ENCODE assay signal across 8 mouse cellular contexts in the genomic region with DNA sequence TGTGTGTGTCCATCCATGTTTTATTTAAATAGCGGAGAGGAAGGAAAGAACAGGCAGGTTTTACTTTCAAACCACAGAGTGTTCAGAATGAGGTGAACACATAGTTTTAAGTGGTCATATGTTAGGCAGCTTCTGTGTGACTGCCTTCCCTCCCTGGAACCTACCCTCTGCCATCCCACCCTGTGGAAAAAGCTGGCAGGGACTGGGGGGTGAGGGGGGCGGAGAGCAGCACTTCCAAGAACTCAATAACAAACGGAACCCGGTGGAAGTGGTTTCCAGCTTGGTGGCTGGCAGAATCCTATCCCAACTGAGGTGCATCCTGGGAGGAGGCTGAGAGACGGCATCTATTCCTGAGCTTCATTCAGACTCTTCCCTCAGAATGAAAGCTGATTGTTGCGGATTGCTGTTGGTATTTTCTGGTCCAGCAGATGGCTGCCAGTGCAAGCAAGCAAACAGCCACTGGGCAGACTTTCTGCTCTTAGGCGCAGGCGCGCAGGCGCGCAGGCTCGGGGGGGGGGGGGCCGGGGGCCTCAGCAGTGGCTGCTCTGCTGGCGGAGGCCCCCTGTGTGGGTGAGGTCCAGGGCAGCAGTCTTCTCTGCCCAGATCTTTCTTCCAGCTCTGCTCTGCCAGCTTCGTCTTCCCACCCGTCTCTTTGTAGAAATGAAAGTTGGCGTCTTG. TPM values are rescaled to one million over a fixed set of nuclear protein-coding genes. Genes with fewer than 3 reads are reported as not detected.
DNase-seq lines count a peak whose midpoint lies in the region; ATAC-seq and TF ChIP-seq lines count a peak whose summit lies in the region.

No protein-coding gene starts in this region.

- peak; percentile 70 for TF ChIP-seq CTCF in layer of hippocampus, adult 2 months (conservative IDR thresholded peaks at IDR 0.05)

- H3K27me3 ChIP-seq in embryonic facial prominence, embryonic 12.5 days = no peaks in the 10 kb centered on the region
- no peaks in the 10 kb centered on the region for H3K27me3 ChIP-seq in hindbrain, embryonic 10.5 days (ENCODE audit: insufficient read depth, poor library complexity, severe bottlenecking)
- H3K27me3 ChIP-seq in lung, embryonic 15.5 days = no peaks in the 10 kb centered on the region

- no peaks in the 10 kb centered on the region for H3K36me3 ChIP-seq in embryonic facial prominence, embryonic 12.5 days
- no peaks in the 10 kb centered on the region for H3K36me3 ChIP-seq in hindbrain, embryonic 10.5 days
- H3K36me3 ChIP-seq in lung, embryonic 15.5 days = no peaks in the 10 kb centered on the region

- 0 out of 2 replicates have a peak overlapping the region, but pooled peaks have one; percentile 25 for H3K9ac ChIP-seq in embryonic facial prominence, embryonic 12.5 days
- peak overlapping the region; percentile 36; the same call in 1 of the 2 replicates for H3K9ac ChIP-seq in lung, embryonic 15.5 days

- peak overlapping the region; percentile 13 for H3K4me3 ChIP-seq in embryonic facial prominence, embryonic 12.5 days
- H3K4me3 ChIP-seq in hindbrain, embryonic 10.5 days = peak overlapping the region; percentile 41
- peak overlapping the region; percentile 58 for H3K4me3 ChIP-seq in layer of hippocampus, adult 2 months
- peak overlapping the region; percentile 38 for H3K4me3 ChIP-seq in lung, embryonic 15.5 days

- DNase-seq in A20 (ENCODE audit: low read depth, low spot score) = peak; percentile 70
- DNase-seq in adrenal gland, postnatal 10 days = peak; percentile 61
- DNase-seq in hindbrain, embryonic 10.5 days (ENCODE audit: low spot score) = peak; percentile 68
- peak; percentile 40 to 71 for DNase-seq in layer of hippocampus, adult 2 months (ENCODE audit: low spot score in 2 of 2)
- DNase-seq in urinary bladder, postnatal 10 days (ENCODE audit: low spot score) = no peak

- H3K9me3 ChIP-seq in embryonic facial prominence, embryonic 12.5 days = no peaks in the 10 kb centered on the region
- no peaks in the 10 kb centered on the region for H3K9me3 ChIP-seq in hindbrain, embryonic 10.5 days
- H3K9me3 ChIP-seq in lung, embryonic 15.5 days = no peaks in the 10 kb centered on the region

- peak overlapping the region; percentile 52 for H3K27ac ChIP-seq in embryonic facial prominence, embryonic 12.5 days
- peak overlapping the region; percentile 84 for H3K27ac ChIP-seq in hindbrain, embryonic 10.5 days
- peak overlapping the region; percentile 87 for H3K27ac ChIP-seq in layer of hippocampus, adult 2 months
- peak overlapping the region; percentile 41; the same call in 1 of the 2 replicates for H3K27ac ChIP-seq in lung, embryonic 15.5 days

- H3K4me2 ChIP-seq in embryonic facial prominence, embryonic 12.5 days (replicated peaks) = peak overlapping the region; percentile 42
- peak overlapping the region; percentile 54 for H3K4me2 ChIP-seq in lung, embryonic 15.5 days

- WGBS in embryonic facial prominence, embryonic 12.5 days = 28% methylated on average over 17 of the region's 17 CpGs
- 36% methylated on average over 17 of the region's 17 CpGs for WGBS in hindbrain, embryonic 10.5 days
- WGBS in lung, embryonic 15.5 days = 21% methylated on average over 17 of the region's 17 CpGs

- ATAC-seq in embryonic facial prominence, embryonic 12.5 days (ENCODE audit: insufficient number of reproducible peaks, insufficient read depth, low FRiP score, low TSS enrichment) = peak; percentile 70; the same call in 1 of the 2 replicates
- ATAC-seq in lung, embryonic 15.5 days (ENCODE audit: borderline replicate concordance, extremely low read depth, low FRiP score, low TSS enrichment) = peak; percentile 84; the same call in 1 of the 2 replicates
- peak; percentile 53; the same call in 1 of the 2 replicates for ATAC-seq in neutrophil, adult 5-6 weeks (ENCODE audit: extremely low read depth, insufficient number of reproducible peaks, low FRiP score, poor library complexity, severe bottlenecking)

- peaks cover 8% of the 10 kb centered on the region; the same call in 1 of the 2 replicates for H3K4me1 ChIP-seq in embryonic facial prominence, embryonic 12.5 days
- H3K4me1 ChIP-seq in hindbrain, embryonic 10.5 days (replicated peaks) = peaks cover 19% of the 10 kb centered on the region
- H3K4me1 ChIP-seq in lung, embryonic 15.5 days = 0 out of 2 replicates have a peak, but pooled peaks cover 7% of the 10 kb centered on the region

RNA-seq across cellular contexts. Expression of a gene that starts 14.3 kb away (rescaled TPM):
- total RNA-seq in adrenal gland, postnatal 10 days (2021) = 1 to 10 TPM; 4.6 to 8.5 TPM
- 1.4 and 1.9 TPM in 2 replicates for polyA plus RNA-seq in embryonic facial prominence, embryonic 12.5 days (2016; fragmentation: Nextera tagmentation; extraction: Ambion mirVana)
- 0.68 and 1.6 TPM in 2 replicates for polyA plus RNA-seq in hindbrain, embryonic 10.5 days (2016; fragmentation: Nextera tagmentation; extraction: Ambion mirVana)
- total RNA-seq in layer of hippocampus, adult 2 months (2021) = under 1 TPM; 0.44 to 0.49 TPM
- polyA plus RNA-seq in lung, embryonic 15.5 days (2015; fragmentation: Nextera tagmentation; extraction: Ambion mirVana) = 10.3 and 10.8 TPM in 2 replicates
- total RNA-seq in neutrophil, adult 5-6 weeks (2017) = 0.35 and 1.4 TPM in 2 replicates

RNA-seq across cellular contexts. Expression of a gene that starts 29.5 kb away (rescaled TPM):
- not detected for total RNA-seq in adrenal gland, postnatal 10 days (2021)
- polyA plus RNA-seq in embryonic facial prominence, embryonic 12.5 days (2016; fragmentation: Nextera tagmentation; extraction: Ambion mirVana) = not detected in 2 replicates
- polyA plus RNA-seq in hindbrain, embryonic 10.5 days (2016; fragmentation: Nextera tagmentation; extraction: Ambion mirVana) = not detected in 2 replicates
- not detected for total RNA-seq in layer of hippocampus, adult 2 months (2021)
- polyA plus RNA-seq in lung, embryonic 15.5 days (2015; fragmentation: Nextera tagmentation; extraction: Ambion mirVana) = not detected in 2 replicates
- not detected in 2 replicates for total RNA-seq in neutrophil, adult 5-6 weeks (2017)

RNA-seq across cellular contexts. Expression of a gene that starts 29.5 kb away (rescaled TPM):
- 100 to 1,000 TPM; 385 to 411 TPM for total RNA-seq in adrenal gland, postnatal 10 days (2021)
- 110 and 111 TPM in 2 replicates for polyA plus RNA-seq in embryonic facial prominence, embryonic 12.5 days (2016; fragmentation: Nextera tagmentation; extraction: Ambion mirVana)
- polyA plus RNA-seq in hindbrain, embryonic 10.5 days (2016; fragmentation: Nextera tagmentation; extraction: Ambion mirVana) = 142 and 146 TPM in 2 replicates
- total RNA-seq in layer of hippocampus, adult 2 months (2021) = 100 to 1,000 TPM; 123 to 126 TPM
- 120 and 130 TPM in 2 replicates for polyA plus RNA-seq in lung, embryonic 15.5 days (2015; fragmentation: Nextera tagmentation; extraction: Ambion mirVana)
- total RNA-seq in neutrophil, adult 5-6 weeks (2017) = 317 and 339 TPM in 2 replicates

RNA-seq across cellular contexts. Expression of a gene that starts 34.4 kb away (rescaled TPM):
- under 1 TPM; 0.42 to 0.51 TPM for total RNA-seq in adrenal gland, postnatal 10 days (2021)
- 0.08 and 0.32 TPM in 2 replicates for polyA plus RNA-seq in embryonic facial prominence, embryonic 12.5 days (2016; fragmentation: Nextera tagmentation; extraction: Ambion mirVana)
- 0.60 and 2.0 TPM in 2 replicates for polyA plus RNA-seq in hindbrain, embryonic 10.5 days (2016; fragmentation: Nextera tagmentation; extraction: Ambion mirVana)
- 1 to 10 TPM; 1.1 to 1.3 TPM for total RNA-seq in layer of hippocampus, adult 2 months (2021)
- polyA plus RNA-seq in lung, embryonic 15.5 days (2015; fragmentation: Nextera tagmentation; extraction: Ambion mirVana) = 0.65 and 0.69 TPM in 2 replicates
- total RNA-seq in neutrophil, adult 5-6 weeks (2017) = 0.25 TPM in 1 of 2 replicates, not detected in the other

RNA-seq across cellular contexts. Expression of a gene that starts 56.6 kb away (rescaled TPM):
- 10 to 100 TPM; 19.9 to 29.6 TPM for total RNA-seq in adrenal gland, postnatal 10 days (2021)
- 0.14 and 0.19 TPM in 2 replicates for polyA plus RNA-seq in embryonic facial prominence, embryonic 12.5 days (2016; fragmentation: Nextera tagmentation; extraction: Ambion mirVana)
- polyA plus RNA-seq in hindbrain, embryonic 10.5 days (2016; fragmentation: Nextera tagmentation; extraction: Ambion mirVana) = 0.10 and 0.27 TPM in 2 replicates
- total RNA-seq in layer of hippocampus, adult 2 months (2021) = under 1 TPM; 0.76 to 0.97 TPM
- 0.66 and 0.74 TPM in 2 replicates for polyA plus RNA-seq in lung, embryonic 15.5 days (2015; fragmentation: Nextera tagmentation; extraction: Ambion mirVana)
- total RNA-seq in neutrophil, adult 5-6 weeks (2017) = 0.47 TPM in 1 of 2 replicates, not detected in the other
